Mouse (Mus musculus) stomach, postnatal 0 days (tissue): ENCODE data around the gene Ints5. TPM values are rescaled to one million over a fixed set of nuclear protein-coding genes. Genes with fewer than 3 reads are reported as not detected.

Experiments used
- ATAC-seq: fragments of 200-750 bp; cut with Nextera tagmentation; 2 replicates; pipeline ENCODE4 v1.8.0; 2017; ENCODE audit not compliant: low FRiP score, low TSS enrichment
- DNase-seq: peaks from one replicate; pipeline ENCODE4 v3.0.0-alpha.2; 2016; ENCODE audit warnings: low spot score
- H3K27ac ChIP-seq: fragments of 300-500 bp; sonication (generic); replicated peaks from 2 replicates; pipeline ENCODE4 v1.5.1; 2014; ENCODE audit warnings: mild to moderate bottlenecking, control low read depth
- H3K27me3 ChIP-seq: fragments of 300-500 bp; sonication (generic); 2 replicates; pipeline ENCODE4 v1.6.1; 2014; ENCODE audit warnings: low read length; ENCODE audit not compliant: control insufficient read depth, insufficient read depth
- H3K36me3 ChIP-seq: fragments of 300-500 bp; sonication (generic); 2 replicates; pipeline ENCODE4 v1.6.1; 2014; ENCODE audit warnings: low read length, mixed read lengths; ENCODE audit not compliant: control insufficient read depth, insufficient read depth
- H3K4me1 ChIP-seq: fragments of 300-500 bp; sonication (generic); replicated peaks from 2 replicates; pipeline ENCODE4 v1.6.1; 2014; ENCODE audit warnings: antibody characterized with exemption; ENCODE audit not compliant: control insufficient read depth, insufficient read depth
- H3K4me2 ChIP-seq: fragments of 300-500 bp; sonication (generic); replicated peaks from 2 replicates; pipeline ENCODE4 v1.6.1; 2014; ENCODE audit warnings: low read depth, mild to moderate bottlenecking, control low read depth, moderate library complexity
- H3K4me3 ChIP-seq: fragments of 300-500 bp; sonication (generic); 2 replicates; pipeline ENCODE4 v1.5.1; 2014; ENCODE audit warnings: low read depth, low read length, control low read depth
- H3K9ac ChIP-seq: fragments of 300-500 bp; sonication (generic); 2 replicates; pipeline ENCODE4 v1.6.1; 2014; ENCODE audit warnings: mild to moderate bottlenecking, low read length, control low read depth, mixed read lengths
- H3K9me3 ChIP-seq: fragments of 300-500 bp; sonication (generic); 2 replicates; pipeline ENCODE4 v1.6.1; 2016; ENCODE audit warnings: low read length; ENCODE audit not compliant: control insufficient read depth
- CTCF ChIP-seq: IDR thresholded peaks from 2 replicates; pipeline ENCODE4 v1.5.1; 2016; ENCODE audit warnings: antibody characterized with exemption, low read depth, mild to moderate bottlenecking, moderate library complexity
- EP300 ChIP-seq: optimal IDR thresholded peaks from 2 replicates; pipeline ENCODE3; 2016; ENCODE audit warnings: antibody characterized with exemption
- WGBS: fragments of 180-500 bp; shearing (Covaris S2); extraction: QIAGEN DNeasy Blood & Tissue Kit; methylation state at CpG from one replicate; pipeline ENCODE4 v1.1.7; 2014; 5-methylcytosine and 5-hydroxymethylcytosine counted together
- polyA plus RNA-seq: library from polyadenylated mRNA; unstranded; fragments of >200 nt; fragmentation: Nextera tagmentation; extraction: Ambion mirVana; gene quantifications from 2 replicates; pipeline ENCODE4 v1.2.1, GENCODE M21; 2015

Gene Ints5
- polyA plus RNA-seq, 1 experiment from 2014 or later = 19.1 TPM

- Histone ChIP-seq H3K4me3 (peak within 1 kb of the TSS; percentile 81), H3K27ac (peak within 1 kb of the TSS; percentile 96), H3K9ac (peak within 1 kb of the TSS; percentile 79), H3K9me3 (no peaks in the 10 kb centered on the region), H3K36me3 (peaks cover 12% of the 10 kb centered on the region), H3K4me2 (peak within 1 kb of the TSS; percentile 62), H3K4me1 (no peaks in the 10 kb centered on the region; the same call in 1 of the 2 replicates), H3K27me3 (no peaks in the 10 kb centered on the region)
- no peak for TF ChIP-seq CTCF
- no peak for TF ChIP-seq EP300
- ATAC-seq (peak; percentile 98), DNase-seq (peak; percentile 95)
- 1% methylated on average over 45 of the region's 50 CpGs for WGBS
These were observed 27.4 kb downstream of the Ints5 start, which contains the start of gene B3gat3 for GRCm38 (mm10) chr19:8920073-8920736. B3gat3 (plus strand) TSS chr19:8920374.

- DNase-seq = peak; percentile 65
- WGBS = 0% methylated on average over 6 of the region's 6 CpGs
- Histone ChIP-seq H3K9ac (peak overlapping the region; percentile 79), H3K4me3 (peak overlapping the region; percentile 81), H3K27me3 (no peaks in the 10 kb centered on the region), H3K4me2 (peak overlapping the region; percentile 62), H3K36me3 (peaks cover 7% of the 10 kb centered on the region), H3K9me3 (no peaks in the 10 kb centered on the region), H3K27ac (peak overlapping the region; percentile 96), H3K4me1 (no peaks in the 10 kb centered on the region; the same call in 1 of the 2 replicates)
- ATAC-seq = peak; percentile 22; the same call in 1 of the 2 replicates
- TF ChIP-seq EP300 (no peak), CTCF (no peak)
These were observed 28.1 kb downstream of the Ints5 start for GRCm38 (mm10) chr19:8920836-8921291.

- Histone ChIP-seq H3K4me1 (no peaks in the 10 kb centered on the region; the same call in 1 of the 2 replicates), H3K27ac (peak overlapping the region; percentile 40; the same call in 1 of the 2 replicates), H3K27me3 (no peaks in the 10 kb centered on the region), H3K36me3 (peaks cover 6% of the 10 kb centered on the region; the same call in 1 of the 2 replicates), H3K4me3 (peak overlapping the region; percentile 81; the same call in 1 of the 2 replicates), H3K4me2 (peak overlapping the region; percentile 62; the same call in 1 of the 2 replicates), H3K9ac (no peak overlapping the region), H3K9me3 (no peaks in the 10 kb centered on the region)
- 57% methylated on average over 9 of the region's 9 CpGs for WGBS
- TF ChIP-seq CTCF = no peak
- TF ChIP-seq EP300 = no peak
- ATAC-seq (no peak), DNase-seq (no peak)
These were observed 28.9 kb downstream of the Ints5 start for GRCm38 (mm10) chr19:8921741-8922140.

- H3K27ac ChIP-seq = no peak overlapping the region
- DNase-seq (no peak), ATAC-seq (no peak)
- no peak overlapping the region for H3K4me2 ChIP-seq
- peaks cover 6% of the 10 kb centered on the region; the same call in 1 of the 2 replicates for H3K4me1 ChIP-seq
- TF ChIP-seq EP300 (no peak), CTCF (no peak)
- H3K4me3 ChIP-seq = no peak overlapping the region
- no peaks in the 10 kb centered on the region for H3K27me3 ChIP-seq
- WGBS = 79% methylated on average over 2 of the region's 2 CpGs
- peaks cover 11% of the 10 kb centered on the region; the same call in 1 of the 2 replicates for H3K36me3 ChIP-seq
- H3K9ac ChIP-seq = no peak overlapping the region
- no peaks in the 10 kb centered on the region for H3K9me3 ChIP-seq
These were observed 34.0 kb downstream of the Ints5 start for GRCm38 (mm10) chr19:8926766-8927165.

- H3K36me3 ChIP-seq = peaks cover 11% of the 10 kb centered on the region; the same call in 1 of the 2 replicates
- no peak overlapping the region for H3K27ac ChIP-seq
- H3K27me3 ChIP-seq = no peaks in the 10 kb centered on the region
- DNase-seq = no peak
- no peak overlapping the region; the same call in 1 of the 2 replicates for H3K9ac ChIP-seq
- no peak overlapping the region for H3K4me3 ChIP-seq
- no peak for TF ChIP-seq CTCF
- TF ChIP-seq EP300 = no peak
- H3K4me2 ChIP-seq = no peak overlapping the region
- peaks cover 6% of the 10 kb centered on the region; the same call in 1 of the 2 replicates for H3K4me1 ChIP-seq
- H3K9me3 ChIP-seq = no peaks in the 10 kb centered on the region
- no peak for ATAC-seq
- WGBS = 85% methylated on average over 12 of the region's 12 CpGs
These were observed 35.2 kb downstream of the Ints5 start for GRCm38 (mm10) chr19:8927891-8928525.
